Mouse (Mus musculus): ENCODE measurements around the gene Zfp87.

DNA sequence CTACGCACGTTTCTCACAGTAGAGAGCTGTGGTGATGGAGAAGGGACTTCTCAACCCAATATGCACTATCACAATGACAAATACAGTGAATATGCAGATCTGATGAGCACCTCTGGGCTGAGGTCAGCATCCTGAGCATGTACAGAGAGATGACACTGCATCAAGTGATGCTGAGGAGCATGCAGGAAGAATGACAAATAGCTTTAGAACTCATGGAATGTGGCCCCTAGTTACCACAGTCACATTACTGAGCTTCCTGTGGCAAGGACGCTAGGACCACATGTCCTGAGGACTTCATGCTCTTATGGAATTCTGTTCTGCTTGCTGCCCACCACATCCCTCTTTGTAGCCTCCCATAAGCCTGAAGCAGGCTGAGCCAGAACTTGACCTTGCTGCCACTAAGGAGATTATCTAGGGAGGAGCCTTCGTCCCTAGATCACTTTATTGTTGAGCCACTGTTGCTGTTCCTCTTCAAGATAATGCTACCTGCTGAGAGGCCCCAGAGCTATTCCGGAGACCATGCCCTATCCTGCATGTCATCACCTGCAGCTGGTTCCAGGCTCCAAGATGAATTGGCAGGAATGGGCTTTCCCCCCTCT, 46.7 kb upstream of the Zfp87 start:
- TF ChIP-seq EP300 (IDR thresholded peaks at IDR 0.05; ENCODE audit: low read length) = no peak
- TF ChIP-seq CTCF (conservative IDR thresholded peaks at IDR 0.05 in 1 of 2, IDR thresholded peaks at IDR 0.05 in 1 of 2; ENCODE audit: low read depth in 2 of 2, low read length in 2 of 2) = no peak
